Mouse (Mus musculus): Measurements from ENCODE around the gene Fra10ac1.

Gene Fra10ac1

GRCm38 (mm10) chr19:38223905-38224684 is at the start of gene Fra10ac1:
Gene Fra10ac1, minus strand, starts transcription at chr19:38224156.
- DNase-seq (ENCODE audit: low spot score in 2 of 2) = peak; percentile 96 to 97

DNA sequence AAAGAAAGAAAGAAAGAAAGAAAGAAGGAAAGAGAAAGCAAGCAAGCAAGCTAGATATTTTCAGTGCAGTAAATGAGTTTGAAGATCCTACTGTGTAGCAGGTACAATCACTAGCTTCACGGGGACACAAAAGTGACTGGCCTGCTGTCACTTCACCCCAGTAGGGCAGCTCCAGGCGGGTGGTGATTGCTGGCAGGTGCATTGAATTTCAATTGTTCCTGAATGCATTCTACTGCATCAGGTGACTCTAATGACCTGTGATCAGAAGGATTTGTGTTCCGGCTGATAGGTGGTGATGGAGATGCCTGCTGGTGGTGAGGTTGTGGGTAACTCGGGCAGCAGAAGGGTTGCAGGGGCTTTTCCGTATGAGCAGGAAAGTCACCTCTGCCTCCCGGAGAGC is 47.1 kb upstream of the Fra10ac1 start:
- no peak for DNase-seq (ENCODE audit: low spot score in 2 of 2)

DNA sequence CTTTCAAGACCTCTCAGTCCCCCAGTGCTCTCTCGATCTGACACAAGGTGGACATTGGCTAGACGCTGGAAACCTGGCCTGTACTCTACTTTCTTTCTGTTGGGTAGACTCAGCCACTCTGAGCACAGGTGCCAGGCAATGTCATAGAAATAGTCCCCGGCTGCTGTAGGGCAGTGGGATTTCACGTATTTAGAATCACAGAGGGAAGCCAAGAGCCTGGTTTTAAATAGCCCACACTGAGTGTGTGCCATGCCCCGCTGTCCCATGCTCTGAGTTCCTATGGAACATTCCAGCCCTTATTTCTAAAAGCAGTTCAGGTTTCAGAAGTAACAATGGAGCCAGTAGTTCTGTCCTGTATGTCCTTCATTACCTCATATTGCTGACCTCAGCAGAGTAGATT is 43.5 kb upstream of the Fra10ac1 start:
- no peak for DNase-seq (ENCODE audit: low spot score in 2 of 2)

DNA sequence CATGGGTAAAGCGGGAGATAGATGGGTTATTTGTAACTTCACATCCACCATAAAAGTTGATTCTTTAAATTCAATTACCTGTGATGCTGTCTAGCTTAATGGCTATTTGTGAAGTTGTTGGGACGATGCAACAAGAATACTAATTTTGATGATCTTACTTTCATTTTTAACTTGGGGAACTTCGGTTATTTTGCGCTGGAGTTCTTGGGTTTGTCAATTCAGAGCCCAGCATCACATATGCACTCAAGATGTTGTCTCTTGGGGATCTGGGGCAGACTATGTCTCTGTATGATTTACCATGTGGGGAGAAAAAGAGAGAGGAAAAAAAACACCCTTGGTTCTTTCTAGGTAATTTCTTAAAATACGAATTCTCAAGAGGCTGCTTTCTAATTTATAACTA is 41.8 kb upstream of the Fra10ac1 start:
- DNase-seq (ENCODE audit: low spot score in 2 of 2) = no peak

GRCm38 (mm10) chr19:38264505-38265500 is 40.8 kb upstream of the Fra10ac1 start, which contains the start of gene Lgi1:
Gene Lgi1, plus strand, starts transcription at chr19:38264536.
- peak; percentile 61 to 63 for DNase-seq (ENCODE audit: low spot score in 2 of 2)

GRCm38 (mm10) chr19:38263829-38264504 is 40.0 kb upstream of the Fra10ac1 start:
- DNase-seq (ENCODE audit: low spot score in 2 of 2) = peak; percentile 76 to 84

- DNase-seq (ENCODE audit: low spot score in 2 of 2) = no peak
Measured at GRCm38 (mm10) chr19:38261351-38261750, 37.4 kb upstream of the Fra10ac1 start.

GRCm38 (mm10) chr19:38260346-38260745 is 36.4 kb upstream of the Fra10ac1 start:
- peak; percentile 44 to 51 for DNase-seq (ENCODE audit: low spot score in 2 of 2)

DNA sequence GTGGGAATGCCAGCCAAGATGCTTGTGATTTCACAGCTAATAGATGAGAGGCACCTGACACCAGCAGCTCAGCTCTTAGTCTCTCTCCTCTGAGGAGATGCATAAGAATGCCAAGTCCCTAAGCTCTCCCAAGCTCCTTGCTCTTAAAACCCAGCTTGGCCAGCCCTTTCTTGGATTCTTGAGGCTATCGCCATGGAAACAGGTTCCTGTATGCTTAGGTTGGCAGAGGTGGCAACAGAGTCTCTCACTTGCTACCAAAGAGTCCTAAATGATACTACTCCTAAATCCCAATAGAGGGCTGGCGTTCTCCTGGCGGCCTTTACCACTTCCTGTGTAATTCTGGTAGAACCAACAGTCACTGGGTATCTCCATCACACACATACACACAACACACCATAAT is 35.5 kb upstream of the Fra10ac1 start:
- DNase-seq (ENCODE audit: low spot score in 2 of 2) = peak in 1 of 2 experiments; percentile 43

DNA sequence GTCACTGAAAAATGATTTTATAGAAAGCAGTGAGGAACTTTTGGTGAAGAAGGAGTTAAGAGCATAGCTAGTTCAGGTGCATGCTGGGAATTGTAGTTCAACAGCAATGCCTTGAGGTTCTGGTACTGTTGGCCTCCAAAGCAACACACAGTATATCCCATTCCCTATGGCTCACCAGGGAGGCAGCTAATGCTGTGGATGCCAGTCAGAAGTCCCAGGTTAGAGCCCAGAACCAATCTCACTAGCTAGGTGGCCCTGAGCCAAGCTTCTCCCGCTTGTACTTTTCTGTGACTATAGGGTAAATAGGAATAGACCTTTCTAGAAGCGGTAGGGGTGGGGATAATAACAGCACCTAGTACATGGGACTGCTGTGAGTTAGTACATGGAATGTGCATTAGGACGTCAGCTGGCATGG is 34.7 kb upstream of the Fra10ac1 start:
- DNase-seq (ENCODE audit: low spot score in 2 of 2) = peak; percentile 58 to 69

- DNase-seq (ENCODE audit: low spot score in 2 of 2) = peak in 1 of 2 experiments; percentile 47
Measured at GRCm38 (mm10) chr19:38253796-38254195, 29.8 kb upstream of the Fra10ac1 start.

- DNase-seq (ENCODE audit: low spot score in 2 of 2) = no peak
Measured at GRCm38 (mm10) chr19:38249627-38250026, 25.7 kb upstream of the Fra10ac1 start.

- no peak for DNase-seq (ENCODE audit: low spot score in 2 of 2)
Measured at GRCm38 (mm10) chr19:38246177-38246622, 22.2 kb upstream of the Fra10ac1 start.

- no peak for DNase-seq (ENCODE audit: low spot score in 2 of 2)
Measured at GRCm38 (mm10) chr19:38245361-38246176, 21.6 kb upstream of the Fra10ac1 start.

GRCm38 (mm10) chr19:38244748-38245147 is 20.8 kb upstream of the Fra10ac1 start:
- no peak for DNase-seq (ENCODE audit: low spot score in 2 of 2)

GRCm38 (mm10) chr19:38242314-38242852 is 18.4 kb upstream of the Fra10ac1 start:
- DNase-seq (ENCODE audit: low spot score in 2 of 2) = no peak

- DNase-seq (ENCODE audit: low spot score in 2 of 2) = peak; percentile 76 to 79
Measured at GRCm38 (mm10) chr19:38238213-38238951, 14.4 kb upstream of the Fra10ac1 start.

DNA sequence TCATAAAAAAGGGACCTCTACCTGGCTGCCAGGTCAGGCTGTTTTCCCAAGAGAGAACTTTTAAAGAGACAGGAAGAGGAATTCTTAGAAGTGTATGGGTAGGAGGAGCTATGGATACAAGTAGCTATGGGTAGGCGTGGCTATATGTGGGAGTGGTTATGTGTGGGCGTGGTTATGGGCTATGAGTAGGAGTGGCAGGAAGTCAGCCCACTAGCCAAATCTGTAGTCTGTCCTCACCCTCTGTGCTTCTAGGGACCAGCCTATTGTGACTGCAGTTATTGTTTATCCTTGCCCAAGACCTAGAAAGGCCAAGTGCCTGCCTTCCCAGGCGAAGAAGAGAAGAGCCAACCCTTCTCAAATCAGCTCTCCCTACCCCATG is 13.9 kb upstream of the Fra10ac1 start:
- no peak for DNase-seq (ENCODE audit: low spot score in 2 of 2)

- no peak for DNase-seq (ENCODE audit: low spot score in 2 of 2)
Measured at GRCm38 (mm10) chr19:38236526-38236925, 12.6 kb upstream of the Fra10ac1 start.

DNA sequence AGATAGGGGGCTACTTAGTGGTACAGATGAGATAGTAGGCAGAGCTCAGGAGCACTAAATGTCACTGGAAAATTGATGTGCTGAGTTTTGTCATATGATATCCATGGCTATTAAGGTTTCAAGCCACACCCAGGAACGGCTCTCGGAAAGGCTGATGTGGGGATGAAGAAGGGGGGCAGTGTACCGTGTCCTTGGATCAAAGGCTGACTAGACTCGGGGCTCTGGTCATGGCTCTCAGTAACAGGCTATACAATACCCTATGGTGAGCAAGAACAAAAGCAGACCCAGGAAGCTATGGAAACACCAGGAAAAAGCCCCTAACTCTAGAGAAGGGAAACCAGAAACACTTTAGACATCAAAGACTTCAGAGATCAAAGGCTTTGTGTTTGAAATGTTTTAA is 8.6 kb upstream of the Fra10ac1 start:
- DNase-seq (ENCODE audit: low spot score in 2 of 2) = no peak

All from frontal cortex, postnatal 36 days (tissue).